Mouse (Mus musculus): ENCODE data around the gene Src.

The Src gene

GRCm38 (mm10) chr2:157417229-157417628 is 1.0 kb upstream of the Src start:
- no peak for DNase-seq

GRCm38 (mm10) chr2:157418609-157419071 is 396 bp downstream of the Src start:
- DNase-seq: no peak

- no peak for DNase-seq
Observed at GRCm38 (mm10) chr2:157419506-157419905, 1.3 kb downstream of the Src start.

- no peak for DNase-seq
Observed at GRCm38 (mm10) chr2:157420404-157420803, 2.2 kb downstream of the Src start.

- no peak for DNase-seq
Observed at GRCm38 (mm10) chr2:157422062-157422655, 3.9 kb downstream of the Src start.

- DNase-seq: no peak
Observed at GRCm38 (mm10) chr2:157422854-157423705, 4.8 kb downstream of the Src start.

GRCm38 (mm10) chr2:157423706-157424125 is 5.5 kb downstream of the Src start:
- no peak for DNase-seq

GRCm38 (mm10) chr2:157424126-157424903 is 6.1 kb downstream of the Src start:
- DNase-seq: no peak

- no peak for DNase-seq
Observed at GRCm38 (mm10) chr2:157424904-157425642, 6.8 kb downstream of the Src start.

GRCm38 (mm10) chr2:157425643-157425988 is 7.4 kb downstream of the Src start:
- DNase-seq: no peak

GRCm38 (mm10) chr2:157426171-157426570 is 7.9 kb downstream of the Src start:
- DNase-seq: no peak

GRCm38 (mm10) chr2:157427164-157427563 is 8.9 kb downstream of the Src start:
- DNase-seq: no peak

- no peak for DNase-seq
Observed at GRCm38 (mm10) chr2:157428351-157429139, 10.3 kb downstream of the Src start.

GRCm38 (mm10) chr2:157429735-157430134 is 11.5 kb downstream of the Src start:
- no peak for DNase-seq

GRCm38 (mm10) chr2:157430667-157431429 is 12.6 kb downstream of the Src start:
- no peak for DNase-seq

- no peak for DNase-seq
Observed at GRCm38 (mm10) chr2:157431912-157432311, 13.7 kb downstream of the Src start.

GRCm38 (mm10) chr2:157432476-157432875 is 14.2 kb downstream of the Src start:
- no peak for DNase-seq

GRCm38 (mm10) chr2:157434041-157434440 is 15.8 kb downstream of the Src start:
- no peak for DNase-seq

GRCm38 (mm10) chr2:157434497-157434896 is 16.3 kb downstream of the Src start:
- no peak for DNase-seq

GRCm38 (mm10) chr2:157436496-157436895 is 18.3 kb downstream of the Src start:
- no peak for DNase-seq

- DNase-seq: no peak
Observed at GRCm38 (mm10) chr2:157437123-157437522, 18.9 kb downstream of the Src start.

Data from thymus, adult 18-20 months (tissue).